Mouse (Mus musculus): ENCODE results near the gene Prox2. TPM values are rescaled to one million over a fixed set of nuclear protein-coding genes. Genes with fewer than 3 reads are reported as not detected.

The Prox2 gene
- polyA plus RNA-seq, 1 experiment from 2014 or later = 2.0 TPM

GRCm38 (mm10) chr12:85124751-85125150 lies 14.2 kb upstream of the Prox2 start:
- ATAC-seq (ENCODE audit: low FRiP score) = no peak
- Histone ChIP-seq H3K27ac (no peak overlapping the region), H3K27me3 (no peaks in the 10 kb centered on the region), H3K36me3 (peaks cover 85% of the 10 kb centered on the region), H3K4me2 (no peak overlapping the region), H3K4me3 (no peak overlapping the region), H3K9ac (no peak overlapping the region), H3K9me3 (no peaks in the 10 kb centered on the region), H3K4me1 (replicated peaks) (no peaks in the 10 kb centered on the region)
- WGBS = 97% methylated on average over 5 of the region's 5 CpGs

DNA sequence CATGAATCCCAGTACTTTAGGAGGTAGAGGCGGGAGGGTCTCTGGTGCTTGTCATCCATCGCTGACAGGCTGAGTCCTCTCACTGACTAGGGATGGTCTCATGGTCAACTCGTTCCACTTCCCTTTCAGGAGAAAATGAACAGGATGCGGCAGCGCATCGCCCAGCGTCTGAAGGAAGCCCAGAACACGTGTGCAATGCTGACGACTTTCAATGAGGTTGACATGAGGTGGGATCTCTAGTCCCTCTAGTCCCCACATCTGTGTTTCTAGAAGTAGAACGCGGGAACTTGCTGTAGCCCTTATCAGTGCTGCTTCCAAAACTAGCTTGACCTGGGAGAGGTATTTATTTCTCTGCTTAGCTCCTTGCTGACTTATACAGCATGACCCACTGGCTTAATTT lies 13.1 kb upstream of the Prox2 start:
- peaks cover 88% of the 10 kb centered on the region for H3K36me3 ChIP-seq
- no peaks in the 10 kb centered on the region for H3K27me3 ChIP-seq
- no peak overlapping the region for H3K4me2 ChIP-seq
- no peak overlapping the region for H3K27ac ChIP-seq
- 94% methylated on average over 11 of the region's 11 CpGs for WGBS
- ATAC-seq (ENCODE audit: low FRiP score) = no peak
- no peak overlapping the region for H3K9ac ChIP-seq
- H3K9me3 ChIP-seq = no peaks in the 10 kb centered on the region
- H3K4me3 ChIP-seq = no peak overlapping the region
- no peaks in the 10 kb centered on the region for H3K4me1 ChIP-seq (replicated peaks)

GRCm38 (mm10) chr12:85123108-85123530 lies 12.6 kb upstream of the Prox2 start:
- no peak overlapping the region for H3K27ac ChIP-seq
- peaks cover 88% of the 10 kb centered on the region for H3K36me3 ChIP-seq
- no peak overlapping the region for H3K4me2 ChIP-seq
- H3K9ac ChIP-seq = no peak overlapping the region
- H3K9me3 ChIP-seq = no peaks in the 10 kb centered on the region
- 94% methylated on average over 9 of the region's 9 CpGs for WGBS
- no peak overlapping the region for H3K4me3 ChIP-seq
- H3K27me3 ChIP-seq = no peaks in the 10 kb centered on the region
- H3K4me1 ChIP-seq (replicated peaks) = no peaks in the 10 kb centered on the region
- no peak for ATAC-seq (ENCODE audit: low FRiP score)

- no peaks in the 10 kb centered on the region for H3K9me3 ChIP-seq
- no peaks in the 10 kb centered on the region for H3K4me1 ChIP-seq (replicated peaks)
- WGBS = 88% methylated on average over 9 of the region's 9 CpGs
- H3K4me2 ChIP-seq = no peak overlapping the region
- H3K27ac ChIP-seq = no peak overlapping the region
- H3K27me3 ChIP-seq = no peaks in the 10 kb centered on the region
- H3K36me3 ChIP-seq = peaks cover 79% of the 10 kb centered on the region
- no peak for ATAC-seq (ENCODE audit: low FRiP score)
- no peak overlapping the region for H3K9ac ChIP-seq
- no peak overlapping the region for H3K4me3 ChIP-seq
Measured at GRCm38 (mm10) chr12:85121806-85122459, 11.4 kb upstream of the Prox2 start.

DNA sequence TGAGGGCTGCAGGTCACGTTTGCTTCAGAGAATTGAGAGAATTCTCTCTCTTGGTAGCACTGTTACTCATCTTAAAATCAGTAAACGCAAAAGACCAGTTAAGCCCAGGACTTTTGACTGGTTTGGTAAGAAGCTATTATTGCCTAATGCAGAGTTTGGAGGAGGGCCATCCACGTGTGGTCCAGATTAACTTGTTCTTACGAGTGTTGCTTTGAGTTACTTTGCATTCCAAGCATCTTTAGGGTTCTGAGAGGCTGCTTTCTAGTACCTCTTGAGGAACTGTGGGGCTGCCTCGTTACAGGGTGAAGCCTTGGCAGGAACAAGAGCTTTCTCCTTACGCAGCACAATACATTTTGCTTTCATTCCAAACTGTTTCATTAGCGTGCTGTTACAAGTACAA lies 5.1 kb upstream of the Prox2 start:
- WGBS = 90% methylated on average over 7 of the region's 7 CpGs
- no peak overlapping the region for H3K27ac ChIP-seq
- no peaks in the 10 kb centered on the region for H3K9me3 ChIP-seq
- no peak overlapping the region for H3K4me3 ChIP-seq
- H3K4me1 ChIP-seq (replicated peaks) = peaks cover 24% of the 10 kb centered on the region
- no peak overlapping the region for H3K9ac ChIP-seq
- H3K36me3 ChIP-seq = peaks cover 49% of the 10 kb centered on the region
- ATAC-seq (ENCODE audit: low FRiP score) = no peak
- H3K4me2 ChIP-seq = no peak overlapping the region
- no peaks in the 10 kb centered on the region for H3K27me3 ChIP-seq

DNA sequence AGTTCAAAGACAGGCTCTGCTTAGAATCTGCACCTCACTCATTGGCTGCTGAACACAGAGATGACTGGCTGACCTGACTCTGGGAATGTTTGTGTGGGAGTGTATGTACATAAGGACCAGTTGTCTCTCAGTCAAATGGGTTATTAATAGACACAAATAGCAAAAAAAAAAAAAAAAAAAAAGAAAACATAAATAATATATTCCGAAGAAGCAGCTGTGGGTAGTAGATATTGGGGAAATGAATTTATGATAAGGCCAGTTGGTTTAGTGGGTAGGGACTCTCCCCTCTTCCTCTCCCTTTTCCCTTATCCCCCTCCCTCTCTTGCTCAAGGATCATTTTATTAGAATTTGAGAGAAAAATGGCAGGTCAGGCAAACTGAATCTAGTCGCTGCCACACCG lies 3.4 kb upstream of the Prox2 start:
- Histone ChIP-seq H3K27me3 (no peaks in the 10 kb centered on the region), H3K4me2 (no peak overlapping the region), H3K4me3 (no peak overlapping the region), H3K36me3 (peaks cover 32% of the 10 kb centered on the region), H3K9me3 (no peaks in the 10 kb centered on the region), H3K9ac (no peak overlapping the region), H3K27ac (no peak overlapping the region), H3K4me1 (replicated peaks) (peaks cover 36% of the 10 kb centered on the region)
- WGBS = 99% methylated on average over 3 of the region's 3 CpGs
- ATAC-seq (ENCODE audit: low FRiP score) = no peak

GRCm38 (mm10) chr12:85113337-85113736 lies 2.8 kb upstream of the Prox2 start:
- Histone ChIP-seq H3K36me3 (peaks cover 26% of the 10 kb centered on the region), H3K9me3 (no peaks in the 10 kb centered on the region), H3K27ac (no peak overlapping the region), H3K4me3 (no peak overlapping the region), H3K27me3 (no peaks in the 10 kb centered on the region), H3K4me2 (no peak overlapping the region), H3K4me1 (replicated peaks) (peaks cover 36% of the 10 kb centered on the region), H3K9ac (no peak overlapping the region)
- WGBS = 94% methylated on average over 3 of the region's 3 CpGs
- ATAC-seq (ENCODE audit: low FRiP score) = no peak

GRCm38 (mm10) chr12:85112550-85113251 lies 2.1 kb upstream of the Prox2 start:
- peak overlapping the region; percentile 94 for H3K4me2 ChIP-seq

DNA sequence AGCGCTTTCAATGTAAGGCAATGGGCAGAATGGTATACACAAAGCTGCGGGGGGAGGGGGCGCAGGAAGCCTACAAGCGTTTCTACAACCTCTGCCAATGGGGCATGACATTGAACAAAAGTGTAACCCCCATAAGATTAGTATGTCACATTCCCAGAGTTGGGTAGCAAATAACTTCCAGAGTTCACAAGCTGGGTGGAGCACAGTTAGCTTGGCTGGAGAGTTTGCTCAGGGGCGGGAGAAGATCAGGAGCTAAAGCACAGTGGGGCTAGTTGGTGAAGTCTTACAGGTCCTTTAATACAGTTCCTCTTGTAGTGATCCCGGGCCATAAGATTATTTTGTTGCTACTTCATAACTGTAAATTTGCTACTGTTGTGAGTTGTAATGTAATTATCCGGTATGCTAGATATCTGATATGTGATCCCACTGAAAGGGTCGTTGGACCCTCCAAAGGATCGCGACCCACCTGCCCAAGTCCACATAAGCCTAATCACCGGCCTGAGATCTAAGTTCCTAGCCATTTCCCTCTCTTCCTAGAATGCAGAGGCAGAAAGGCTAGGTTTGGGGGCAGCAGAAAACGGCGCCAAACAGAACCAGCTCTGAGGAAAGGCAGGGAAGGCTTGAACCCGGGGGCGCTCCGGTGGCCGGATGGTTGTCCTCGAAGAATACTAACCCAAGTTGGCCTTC lies 405 bp downstream of the Prox2 start:
- Histone ChIP-seq H3K9ac (peak overlapping the region; percentile 98), H3K36me3 (peaks cover 7% of the 10 kb centered on the region), H3K4me3 (peak overlapping the region; percentile 100), H3K27me3 (no peaks in the 10 kb centered on the region), H3K4me1 (replicated peaks) (peaks cover 42% of the 10 kb centered on the region), H3K9me3 (no peaks in the 10 kb centered on the region), H3K27ac (peak overlapping the region; percentile 87), H3K4me2 (peak overlapping the region; percentile 94)
- peak; percentile 65; the same call in 1 of the 2 replicates for ATAC-seq (ENCODE audit: low FRiP score)
- 18% methylated on average over 17 of the region's 18 CpGs for WGBS

More at GRCm38 (mm10) chr12:85112550-85113251, 2.1 kb upstream of the Prox2 start:
- 91% methylated on average over 7 of the region's 7 CpGs for WGBS
- H3K9ac ChIP-seq = peak overlapping the region; percentile 98; the same call in 1 of the 2 replicates
- ATAC-seq (ENCODE audit: low FRiP score) = no peak
- H3K4me1 ChIP-seq (replicated peaks) = peaks cover 36% of the 10 kb centered on the region
- H3K9me3 ChIP-seq = no peaks in the 10 kb centered on the region
- H3K4me3 ChIP-seq = no peak overlapping the region
- H3K27ac ChIP-seq = no peak overlapping the region
- no peaks in the 10 kb centered on the region for H3K27me3 ChIP-seq
- peaks cover 23% of the 10 kb centered on the region for H3K36me3 ChIP-seq

- Histone ChIP-seq H3K36me3 (no peaks in the 10 kb centered on the region; the same call in 1 of the 2 replicates), H3K4me2 (peak overlapping the region; percentile 94; the same call in 1 of the 2 replicates), H3K9ac (0 out of 2 replicates have a peak overlapping the region, but pooled peaks have one; percentile 35), H3K4me1 (replicated peaks) (peaks cover 42% of the 10 kb centered on the region), H3K9me3 (no peaks in the 10 kb centered on the region), H3K27ac (no peak overlapping the region), H3K27me3 (no peaks in the 10 kb centered on the region), H3K4me3 (no peak overlapping the region)
- ATAC-seq (ENCODE audit: low FRiP score) = no peak
- WGBS = 65% methylated on average over 4 of the region's 4 CpGs
Measured at GRCm38 (mm10) chr12:85109426-85109825, 1.1 kb downstream of the Prox2 start.

DNA sequence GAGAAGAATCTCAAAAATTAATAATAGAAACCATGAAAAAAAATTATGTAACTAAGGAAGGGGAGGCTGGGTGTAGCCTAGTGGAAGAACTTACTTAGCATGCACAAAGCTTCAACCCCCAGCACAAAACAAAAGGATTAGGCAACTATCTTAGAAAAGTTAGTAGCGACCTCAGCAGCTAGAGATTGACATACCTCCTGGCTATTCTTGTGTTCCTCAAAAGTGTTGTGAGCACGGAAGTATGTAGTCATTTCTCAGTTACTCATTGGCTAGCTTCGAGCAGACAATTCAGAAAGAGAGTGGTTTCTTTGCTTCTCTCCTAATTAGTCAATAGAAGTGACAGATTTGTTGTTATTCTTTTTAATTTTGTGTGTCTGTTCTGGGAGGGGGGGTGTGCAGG lies 1.9 kb downstream of the Prox2 start:
- H3K27ac ChIP-seq = no peak overlapping the region
- peaks cover 42% of the 10 kb centered on the region for H3K4me1 ChIP-seq (replicated peaks)
- H3K9me3 ChIP-seq = no peaks in the 10 kb centered on the region
- no peak overlapping the region for H3K4me2 ChIP-seq
- no peaks in the 10 kb centered on the region for H3K27me3 ChIP-seq
- no peak overlapping the region for H3K4me3 ChIP-seq
- ATAC-seq (ENCODE audit: low FRiP score) = no peak
- 84% methylated on average over 3 of the region's 3 CpGs for WGBS
- H3K9ac ChIP-seq = no peak overlapping the region
- no peaks in the 10 kb centered on the region; the same call in 1 of the 2 replicates for H3K36me3 ChIP-seq

DNA sequence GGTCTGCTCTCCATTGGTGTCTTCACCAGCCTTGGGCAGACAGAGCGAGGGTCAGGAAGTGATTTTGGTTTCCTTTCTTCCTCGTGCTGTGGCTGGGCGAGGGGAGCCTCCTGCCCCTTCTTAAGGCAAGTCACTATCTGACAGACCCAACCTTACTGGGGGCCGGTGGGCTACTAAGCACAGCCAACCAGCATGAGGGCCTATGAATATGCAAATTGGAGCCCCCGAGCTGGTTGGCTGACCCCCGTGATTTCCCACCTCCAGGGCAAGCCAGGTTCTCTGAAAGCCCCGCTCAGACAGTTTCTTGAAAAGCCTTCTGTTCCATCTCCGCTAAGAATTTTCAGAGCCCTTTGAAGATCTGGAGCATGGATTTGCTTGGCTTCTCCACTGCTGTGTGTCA lies 4.3 kb downstream of the Prox2 start:
- WGBS = 2% methylated on average over 8 of the region's 8 CpGs
- Histone ChIP-seq H3K4me3 (no peak overlapping the region), H3K9me3 (no peaks in the 10 kb centered on the region), H3K9ac (0 out of 2 replicates have a peak overlapping the region, but pooled peaks have one; percentile 53), H3K4me2 (peak overlapping the region; percentile 29; the same call in 1 of the 2 replicates), H3K27me3 (no peaks in the 10 kb centered on the region), H3K27ac (no peak overlapping the region), H3K36me3 (no peaks in the 10 kb centered on the region), H3K4me1 (replicated peaks) (peaks cover 21% of the 10 kb centered on the region)
- no peak for ATAC-seq (ENCODE audit: low FRiP score)

Data from hindbrain, embryonic 13.5 days (tissue).